Mouse (Mus musculus): ENCODE measurements around the gene Dcxr. TPM values are rescaled to one million over a fixed set of nuclear protein-coding genes. Genes with fewer than 3 reads are reported as not detected.

Dcxr gene
- total RNA-seq, 2 experiments from 2014 or later, result 12.4 to 12.9 TPM

DNA sequence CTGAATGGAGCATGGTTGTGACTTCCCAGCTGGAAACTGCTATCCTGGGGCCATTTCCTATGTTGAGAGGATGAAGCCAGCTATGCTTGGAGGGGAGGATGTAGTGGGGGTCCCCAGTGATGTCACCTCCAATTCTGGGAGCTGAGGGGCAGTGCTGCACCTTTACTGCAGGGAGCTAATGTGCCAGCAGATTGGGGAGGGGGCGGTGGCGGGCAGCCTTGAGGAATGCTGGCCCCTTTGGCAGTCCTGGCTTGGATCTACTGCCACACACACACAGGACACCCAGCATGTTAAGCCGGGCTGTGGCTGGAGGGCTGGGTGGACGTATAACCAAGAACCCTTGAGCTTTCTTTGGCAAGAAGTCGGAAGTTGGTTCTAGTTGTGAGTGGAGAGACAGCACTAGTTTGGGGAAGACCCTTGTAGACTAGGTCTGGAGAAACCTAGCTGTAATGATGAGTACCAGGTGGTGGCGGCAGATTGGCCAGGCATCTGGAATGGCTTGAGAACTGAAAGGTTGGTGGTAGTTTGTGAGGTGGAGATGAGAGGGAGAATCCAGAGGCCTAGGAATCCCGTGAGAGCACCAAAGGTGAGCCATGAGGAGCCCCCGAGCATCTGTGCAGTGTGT lies 15.0 kb downstream of the Dcxr start:
- DNase-seq (ENCODE audit: extremely low spot score in 1 of 2, low spot score in 1 of 2), result no peak

DNA sequence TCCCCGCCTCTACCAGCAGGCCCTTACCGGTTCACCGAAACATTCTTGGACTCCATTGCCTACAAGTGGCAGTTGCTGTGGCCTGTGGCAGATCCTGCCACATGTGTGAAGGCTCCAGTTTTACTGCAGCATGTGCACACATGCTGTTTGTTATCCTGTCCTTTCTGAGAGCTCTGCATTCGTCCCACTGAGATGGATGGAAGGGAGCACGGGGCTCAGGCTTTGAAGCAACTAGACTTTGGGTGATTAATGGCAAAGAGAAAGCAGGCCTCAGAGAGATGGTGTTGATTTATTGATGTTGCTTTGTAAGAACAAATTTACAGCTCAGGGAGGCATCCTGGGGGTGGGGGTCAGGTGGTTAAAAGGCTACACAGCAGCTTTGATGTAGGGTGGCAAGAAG lies 16.4 kb downstream of the Dcxr start:
- DNase-seq (ENCODE audit: extremely low spot score in 1 of 2, low spot score in 1 of 2), result no peak

DNA sequence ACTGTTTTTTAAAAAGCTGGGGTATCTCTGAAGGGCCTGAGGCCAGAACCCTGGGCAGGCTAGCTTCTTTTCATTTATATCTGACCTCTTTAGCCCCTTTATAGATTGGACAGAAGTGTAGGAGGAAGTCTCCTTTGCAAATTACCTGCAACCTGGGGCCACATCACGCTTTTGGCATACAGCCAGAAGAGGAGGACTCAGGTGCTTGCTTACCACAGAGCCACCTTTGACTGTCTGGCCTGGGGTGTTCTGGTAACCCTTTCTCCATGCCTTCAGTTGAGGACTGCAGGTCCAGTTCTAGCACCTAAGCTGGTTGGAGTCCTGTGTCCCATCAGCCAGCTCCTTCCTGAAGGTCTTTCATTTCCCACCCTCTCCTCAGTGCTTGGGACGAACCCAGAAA lies 17.5 kb downstream of the Dcxr start:
- DNase-seq (ENCODE audit: extremely low spot score in 1 of 2, low spot score in 1 of 2), result no peak

DNA sequence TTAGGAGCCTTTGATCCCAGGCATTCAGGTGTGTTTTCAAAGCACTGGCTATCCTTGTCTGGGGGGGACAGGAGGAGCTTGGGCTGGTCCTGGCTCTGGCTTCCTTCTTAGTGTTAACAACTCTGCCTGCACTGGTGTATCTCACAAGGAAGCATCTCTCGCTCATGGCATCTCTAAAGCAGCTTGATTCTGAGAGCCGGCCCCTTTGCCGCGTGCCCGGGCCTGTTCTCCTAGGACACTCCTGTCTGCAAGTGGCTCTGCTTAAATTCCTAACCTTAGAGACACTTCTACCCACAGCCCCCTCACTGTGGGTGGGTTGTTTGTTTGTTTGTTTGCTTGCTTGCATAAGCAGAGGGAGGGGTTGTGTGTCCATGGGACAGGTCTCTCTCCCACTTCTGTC lies 19.1 kb downstream of the Dcxr start:
- no peak for DNase-seq (ENCODE audit: extremely low spot score in 1 of 2, low spot score in 1 of 2)

DNA sequence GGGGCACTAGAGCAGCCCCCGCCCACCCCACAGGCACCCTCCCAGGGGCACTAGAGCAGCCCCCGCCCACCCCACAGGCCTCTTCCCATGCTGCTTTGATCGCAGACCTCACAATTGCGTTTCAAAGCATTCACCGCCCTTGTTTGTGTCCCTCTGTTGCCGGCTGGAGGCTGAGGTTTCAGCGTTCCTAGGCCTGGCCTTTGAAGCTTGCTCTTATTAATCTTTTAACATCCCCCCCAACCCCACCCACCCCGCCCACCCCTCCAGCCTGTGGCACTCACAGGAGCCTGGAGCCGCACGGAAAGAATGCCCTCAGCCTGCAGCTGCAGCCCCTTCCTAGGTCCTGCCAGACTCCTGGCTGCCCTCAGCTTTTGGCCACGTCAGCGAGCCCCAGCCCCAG lies 19.9 kb downstream of the Dcxr start:
- no peak for DNase-seq (ENCODE audit: extremely low spot score in 1 of 2, low spot score in 1 of 2)

DNA sequence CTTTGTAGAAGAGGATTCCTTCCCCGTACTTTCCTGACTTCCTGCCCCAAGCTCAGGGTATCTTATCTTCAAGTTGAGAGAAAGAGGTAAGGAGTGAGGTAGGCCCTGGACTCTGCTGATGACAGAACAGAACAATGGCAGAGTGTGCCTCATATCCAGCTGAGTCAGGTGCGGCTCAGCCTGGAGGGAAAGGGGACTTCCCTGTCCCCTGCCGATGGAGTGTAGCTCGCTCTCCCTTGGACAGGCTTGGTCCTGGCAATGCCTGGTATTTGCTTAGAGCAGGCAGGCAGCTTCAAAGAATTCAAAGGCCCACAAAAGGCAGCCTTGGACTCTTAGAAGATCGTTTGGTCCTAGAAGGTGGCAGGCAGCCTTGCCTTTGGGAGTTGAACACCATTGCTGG lies 21.0 kb downstream of the Dcxr start:
- DNase-seq (ENCODE audit: extremely low spot score in 1 of 2, low spot score in 1 of 2), result no peak

DNA sequence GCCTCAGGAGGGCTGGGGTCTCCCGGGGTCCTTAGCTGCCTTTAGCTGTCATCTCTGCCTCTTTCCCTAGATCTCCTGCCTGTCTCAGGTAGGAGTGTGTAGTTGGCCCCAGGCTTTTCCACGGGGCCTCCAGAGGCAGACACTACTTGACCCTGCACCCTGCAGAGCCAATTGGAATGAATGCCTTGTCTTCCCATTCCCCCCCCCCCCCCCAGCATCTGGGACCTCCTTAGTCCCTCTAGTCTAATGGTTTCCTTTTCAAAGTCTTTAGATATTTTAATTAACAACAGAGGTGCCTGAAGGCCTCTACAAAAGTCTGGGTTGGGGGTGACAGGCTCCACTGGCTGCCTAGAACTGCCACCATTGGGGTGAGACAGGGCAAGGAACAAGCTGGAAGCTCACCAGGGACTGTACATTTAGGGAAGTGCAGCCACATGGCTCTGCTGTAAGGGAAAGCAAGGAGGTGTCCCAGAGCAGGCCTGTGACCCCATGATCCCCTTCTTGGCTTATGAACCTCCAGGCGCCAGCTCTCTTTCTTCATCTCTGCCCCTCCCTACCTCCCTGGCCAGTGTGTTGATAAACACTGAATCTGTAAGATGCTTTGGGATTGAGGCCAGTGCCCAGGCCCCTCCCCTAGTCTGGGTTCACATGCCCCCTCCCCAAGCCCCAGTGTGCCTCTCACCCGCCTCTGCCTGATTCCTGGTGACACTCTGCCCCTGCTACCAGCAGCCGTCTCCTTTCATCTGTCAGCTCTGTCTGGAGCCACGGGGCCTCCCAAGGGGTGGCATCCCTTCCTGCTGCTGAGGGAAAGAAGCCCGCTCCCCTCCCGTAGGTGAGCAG lies 22.4 kb downstream of the Dcxr start:
- no peak for DNase-seq (ENCODE audit: extremely low spot score in 1 of 2, low spot score in 1 of 2)

DNA sequence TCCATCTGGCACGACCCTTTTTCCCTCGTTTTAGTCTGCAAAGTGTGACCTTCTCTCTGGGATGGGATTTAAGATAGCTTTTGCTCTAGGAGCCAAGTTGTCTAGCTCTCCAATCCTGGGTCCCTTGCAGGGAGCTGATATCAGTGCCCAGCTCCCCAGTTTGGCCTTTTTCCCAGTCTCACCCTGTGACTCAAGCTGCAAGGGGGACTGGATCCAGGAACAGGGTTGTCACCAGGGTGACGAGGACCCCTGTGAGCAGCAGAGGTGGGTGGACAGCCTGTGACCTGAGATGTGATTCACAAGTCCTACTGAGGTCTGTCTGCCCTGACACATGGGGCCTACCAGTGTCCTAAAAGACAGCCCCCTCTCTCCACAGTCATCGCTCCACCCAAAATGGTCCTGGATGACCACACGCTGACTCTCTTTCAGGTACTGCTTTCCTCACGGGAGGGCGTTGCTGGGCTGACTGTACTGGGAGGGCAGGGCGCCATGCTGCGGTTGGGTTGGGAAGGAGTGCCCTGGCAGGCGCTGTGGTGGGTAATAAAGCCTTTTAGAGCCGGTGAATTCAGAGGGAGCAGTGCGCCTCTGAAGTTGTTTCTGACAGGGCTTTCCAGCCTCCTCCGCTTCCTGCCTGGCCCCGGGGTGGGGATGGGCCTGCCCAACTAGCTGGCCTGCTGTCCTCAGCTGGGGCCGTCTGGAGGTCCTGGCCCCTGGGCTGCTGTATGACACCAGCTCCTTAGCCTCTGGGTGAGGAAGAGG lies 23.2 kb downstream of the Dcxr start:
- DNase-seq (ENCODE audit: extremely low spot score in 1 of 2, low spot score in 1 of 2), result no peak

DNA sequence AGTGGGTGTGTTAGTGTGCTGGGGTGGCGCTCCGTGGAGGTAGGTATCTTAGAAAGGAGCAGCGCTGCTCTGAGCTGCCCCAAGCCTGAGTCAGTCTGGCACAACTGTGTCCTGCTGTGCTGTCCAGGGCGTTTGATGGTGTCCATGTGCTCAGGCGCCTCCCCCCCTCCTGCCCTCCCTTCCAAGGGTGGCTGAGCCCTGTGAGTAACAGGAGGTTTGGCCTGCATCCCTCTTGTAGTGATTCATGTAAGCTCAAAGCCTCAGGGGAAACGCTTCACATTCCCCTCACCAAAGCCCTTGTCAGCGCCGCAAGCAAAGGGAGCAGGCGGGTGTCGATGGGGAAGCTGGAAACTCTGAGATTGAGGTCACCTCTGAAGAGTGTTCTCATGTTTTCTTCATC lies 29.3 kb downstream of the Dcxr start:
- DNase-seq (ENCODE audit: extremely low spot score in 1 of 2, low spot score in 1 of 2), result no peak

DNA sequence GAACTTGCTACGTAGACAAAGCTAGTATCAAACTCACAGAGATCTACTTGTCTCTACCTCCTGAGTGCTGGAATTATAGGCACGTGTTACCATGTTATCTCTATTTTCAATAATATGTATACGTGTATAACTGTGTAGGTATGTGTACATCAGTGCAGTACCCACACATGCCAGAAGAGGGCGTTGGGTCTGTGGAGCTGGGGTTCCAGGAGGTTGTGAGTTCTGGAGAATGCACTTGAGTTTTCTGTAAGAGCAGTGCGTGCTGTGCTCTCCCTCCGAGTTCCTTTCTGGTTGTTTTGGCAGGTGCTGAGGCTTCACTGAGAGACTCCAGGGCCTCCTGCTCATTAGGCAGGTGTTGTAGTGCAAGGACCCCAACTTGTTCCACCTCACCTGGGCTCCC lies 30.5 kb downstream of the Dcxr start:
- DNase-seq (ENCODE audit: extremely low spot score in 1 of 2, low spot score in 1 of 2), result no peak

DNA sequence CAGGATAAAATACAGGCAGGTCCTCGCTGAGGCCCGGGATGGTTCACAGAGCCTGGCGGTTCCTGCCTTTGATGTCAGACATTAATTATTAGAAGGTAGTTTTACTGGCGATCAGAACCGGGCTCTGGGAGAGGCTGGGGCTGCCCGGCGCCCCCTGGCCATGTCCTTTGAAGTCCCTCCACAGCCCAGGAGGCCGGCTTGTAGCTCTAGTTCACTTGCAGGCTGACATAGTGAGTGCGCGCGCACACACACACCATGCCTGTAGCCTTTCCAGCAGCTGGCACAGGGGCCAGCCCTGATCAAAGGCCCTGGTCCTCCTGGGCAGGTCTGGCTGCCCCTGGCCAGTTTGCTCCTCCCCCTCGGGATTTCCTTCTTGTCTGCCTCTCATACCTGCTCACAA lies 31.4 kb downstream of the Dcxr start:
- no peak for DNase-seq (ENCODE audit: extremely low spot score in 1 of 2, low spot score in 1 of 2)

DNA sequence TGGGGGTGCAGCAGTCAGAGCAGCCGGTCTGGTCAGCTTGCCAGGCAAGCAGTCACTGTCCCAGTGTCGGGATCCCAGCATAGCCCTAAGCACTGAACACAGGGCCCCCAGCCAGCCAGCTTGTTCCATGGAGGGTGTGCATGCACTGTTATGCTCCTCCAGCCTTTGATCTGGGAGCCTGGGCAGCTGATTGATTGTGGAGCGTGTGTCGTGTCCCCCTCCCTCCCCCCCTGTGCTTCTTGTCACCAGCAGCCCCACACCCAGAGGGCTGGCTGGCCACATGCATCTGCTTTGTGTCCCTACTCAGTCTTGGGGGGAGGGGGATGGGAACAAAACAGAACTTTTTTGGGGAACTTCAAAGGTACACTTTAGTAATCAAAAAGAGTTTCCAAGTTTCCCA lies 31.9 kb downstream of the Dcxr start:
- no peak for DNase-seq (ENCODE audit: extremely low spot score in 1 of 2, low spot score in 1 of 2)

DNA sequence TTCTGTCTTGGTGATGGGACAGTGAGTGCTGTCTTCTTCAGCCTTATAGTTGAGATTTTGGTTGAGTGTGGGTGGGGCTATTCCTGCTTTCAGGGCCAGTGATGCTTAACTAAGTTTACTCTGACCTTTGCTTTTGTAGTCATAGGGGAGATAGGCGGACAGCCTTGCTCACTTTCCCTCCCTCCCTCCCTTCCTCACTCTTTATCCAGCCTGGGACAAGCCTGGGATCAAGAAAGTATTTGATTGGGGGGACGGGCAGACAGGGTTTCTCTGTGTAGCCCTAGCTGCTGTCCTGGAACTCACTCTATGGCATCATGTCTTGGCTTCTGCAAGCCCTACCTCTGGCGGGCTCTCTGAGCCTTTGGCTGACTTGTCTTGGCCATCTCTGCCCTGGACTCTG lies 33.6 kb downstream of the Dcxr start:
- no peak for DNase-seq (ENCODE audit: extremely low spot score in 1 of 2, low spot score in 1 of 2)

DNA sequence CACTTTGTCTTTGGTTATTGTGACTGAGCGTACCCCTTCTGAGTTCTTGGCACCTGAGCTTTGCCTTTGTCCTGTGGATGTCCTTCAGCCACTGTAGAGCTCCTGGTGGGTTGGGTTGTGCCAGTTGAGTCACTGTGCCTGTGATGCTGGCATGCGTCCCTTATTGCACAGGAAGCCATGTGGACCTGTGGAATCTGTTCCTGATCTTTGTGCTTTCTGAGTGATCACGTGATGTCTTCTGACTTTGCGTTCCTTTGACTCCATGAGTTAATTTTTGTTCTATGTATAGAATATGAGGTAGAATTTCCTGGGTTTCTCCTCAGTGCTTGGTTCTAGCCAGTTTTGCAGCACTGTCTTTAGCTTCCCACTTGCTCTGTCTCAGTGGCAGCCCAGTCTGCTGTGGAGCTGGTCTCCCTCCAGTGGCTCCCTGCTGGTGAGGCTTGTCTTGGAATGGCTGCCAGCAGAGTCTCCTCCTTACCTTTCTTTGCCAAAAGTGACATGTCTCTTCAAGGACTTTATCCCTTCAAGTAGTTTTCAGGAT lies 34.5 kb downstream of the Dcxr start:
- no peak for DNase-seq (ENCODE audit: extremely low spot score in 1 of 2, low spot score in 1 of 2)

DNA sequence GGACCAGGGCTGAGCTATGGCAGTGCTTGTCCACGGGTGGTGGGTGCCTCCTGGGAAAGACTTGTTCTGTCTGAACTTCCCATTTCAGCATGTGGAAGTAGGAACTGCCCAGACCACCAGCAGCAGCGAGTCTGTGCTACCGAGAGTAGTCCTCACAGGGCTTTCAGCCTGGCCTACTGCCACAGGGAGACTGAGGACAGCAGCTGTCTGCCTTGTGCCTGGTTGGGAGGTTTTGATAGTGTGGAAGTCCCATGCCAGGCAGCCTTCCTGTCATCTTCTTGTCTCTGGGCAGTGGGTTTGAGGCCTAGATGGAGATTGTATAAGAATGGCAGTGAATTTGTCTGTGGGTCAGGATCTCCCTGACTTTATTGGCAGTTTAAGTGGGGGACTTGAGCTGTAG lies 37.7 kb downstream of the Dcxr start:
- no peak for DNase-seq (ENCODE audit: extremely low spot score in 1 of 2, low spot score in 1 of 2)

DNA sequence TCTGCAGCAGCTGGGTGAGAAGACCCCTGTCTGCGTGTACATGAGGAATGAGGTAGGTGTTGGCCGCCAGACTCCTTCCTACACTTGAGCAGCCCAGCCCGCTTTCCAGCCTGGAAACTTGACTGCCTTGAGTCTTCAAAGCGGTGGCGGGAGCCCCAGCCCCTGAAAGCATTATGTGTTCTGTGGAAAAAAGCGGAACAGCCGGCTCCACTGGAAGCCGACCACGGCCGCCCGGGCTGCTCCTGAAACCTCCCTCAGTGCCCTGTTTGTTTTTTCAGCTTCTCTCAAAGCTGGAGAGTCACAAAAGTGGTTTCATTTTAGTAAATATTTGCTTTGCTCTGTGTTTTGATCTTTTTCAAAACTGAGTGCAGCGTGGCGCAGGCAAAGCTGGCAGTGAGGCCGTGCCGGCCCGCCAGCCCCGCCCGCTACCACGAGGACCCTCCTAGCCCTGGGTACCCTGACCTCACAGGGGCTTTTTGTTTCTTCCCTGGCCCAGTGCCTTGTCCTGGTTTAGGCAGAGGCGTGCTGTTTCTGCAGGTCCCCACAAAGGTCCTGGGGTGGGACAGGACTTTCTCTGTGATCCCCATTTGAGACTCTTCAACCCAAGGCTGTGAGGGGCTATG lies 40.3 kb downstream of the Dcxr start:
- DNase-seq (ENCODE audit: extremely low spot score in 1 of 2, low spot score in 1 of 2), result no peak

DNA sequence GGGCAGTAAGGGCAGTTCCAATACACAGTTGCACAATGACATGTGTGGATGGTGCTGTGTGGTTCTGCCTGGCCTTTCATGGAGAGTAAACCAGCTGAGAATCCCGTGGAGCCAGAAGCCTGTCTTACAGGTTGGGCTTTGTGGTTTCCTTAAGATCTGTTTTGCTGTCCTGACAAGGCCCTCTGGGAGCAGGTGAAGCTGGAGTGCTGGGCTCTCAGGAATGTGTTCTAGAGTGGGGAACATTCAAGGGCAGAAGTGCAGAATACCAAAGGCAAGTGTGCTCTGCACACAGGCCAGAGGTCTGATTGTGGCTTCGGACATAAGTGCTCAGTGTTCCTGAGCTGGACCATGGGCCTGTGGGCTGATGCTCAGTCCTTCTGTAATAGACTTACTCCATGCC lies 42.4 kb downstream of the Dcxr start:
- no peak for DNase-seq (ENCODE audit: extremely low spot score in 1 of 2, low spot score in 1 of 2)

DNA sequence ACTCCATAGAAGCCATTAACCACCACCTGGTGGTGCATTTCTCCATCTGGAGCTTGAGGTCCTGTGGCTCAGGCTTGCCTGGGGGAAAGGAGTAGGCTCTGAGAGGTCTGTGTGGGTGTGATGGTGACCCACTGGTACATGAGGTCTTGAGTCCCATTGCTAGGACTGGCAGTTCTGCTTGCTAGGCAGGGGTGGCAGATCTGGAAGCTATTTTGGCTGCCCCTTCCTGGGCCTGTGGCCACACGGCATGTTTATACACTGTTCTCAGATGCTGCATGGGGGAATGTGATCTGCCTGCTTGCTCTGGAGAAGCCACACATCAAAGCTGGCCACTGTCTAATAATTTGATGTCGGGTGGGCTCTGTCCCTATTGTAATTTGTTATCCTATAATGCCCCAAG lies 43.0 kb downstream of the Dcxr start:
- DNase-seq (ENCODE audit: extremely low spot score in 1 of 2, low spot score in 1 of 2), result no peak

DNA sequence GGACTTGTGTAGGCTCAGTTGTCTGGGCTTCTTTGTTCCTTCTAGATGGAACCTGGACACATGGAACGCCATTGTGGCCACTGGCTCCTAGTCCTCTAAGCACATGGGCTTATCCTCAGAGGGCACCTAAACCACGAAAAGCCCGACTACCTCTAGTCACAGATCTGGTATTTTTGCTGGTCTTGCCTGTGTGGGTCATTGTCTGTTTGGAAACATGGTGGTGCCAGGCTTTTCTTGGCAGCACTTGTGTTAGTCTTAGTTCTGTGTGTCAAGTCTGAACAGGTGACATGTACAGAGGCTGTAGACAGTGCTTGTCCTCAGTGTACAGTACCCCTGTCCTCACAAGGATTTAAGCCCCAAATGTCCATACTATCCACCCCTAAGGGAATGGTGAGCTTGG lies 43.5 kb downstream of the Dcxr start:
- no peak for DNase-seq (ENCODE audit: extremely low spot score in 1 of 2, low spot score in 1 of 2)

DNA sequence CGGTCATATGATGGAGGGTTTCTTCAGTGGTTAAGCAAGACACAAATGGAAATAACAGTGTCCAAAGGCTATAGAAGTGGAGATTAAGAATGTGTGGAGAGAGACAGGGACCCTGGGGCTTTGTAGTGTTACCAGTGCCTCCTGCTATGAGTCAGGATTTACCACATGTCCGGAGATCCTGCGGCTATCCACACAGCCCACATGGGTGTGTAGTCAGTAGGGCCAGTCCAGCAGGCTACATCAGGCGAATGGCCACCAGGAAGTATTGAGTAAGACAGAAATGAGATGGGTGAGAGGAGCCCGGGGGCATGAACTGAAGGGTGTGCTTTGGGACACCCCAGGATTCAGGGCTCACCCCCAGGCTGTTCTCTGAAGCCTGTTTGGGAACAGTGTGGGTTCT lies 44.4 kb downstream of the Dcxr start:
- no peak for DNase-seq (ENCODE audit: extremely low spot score in 1 of 2, low spot score in 1 of 2)

DNA sequence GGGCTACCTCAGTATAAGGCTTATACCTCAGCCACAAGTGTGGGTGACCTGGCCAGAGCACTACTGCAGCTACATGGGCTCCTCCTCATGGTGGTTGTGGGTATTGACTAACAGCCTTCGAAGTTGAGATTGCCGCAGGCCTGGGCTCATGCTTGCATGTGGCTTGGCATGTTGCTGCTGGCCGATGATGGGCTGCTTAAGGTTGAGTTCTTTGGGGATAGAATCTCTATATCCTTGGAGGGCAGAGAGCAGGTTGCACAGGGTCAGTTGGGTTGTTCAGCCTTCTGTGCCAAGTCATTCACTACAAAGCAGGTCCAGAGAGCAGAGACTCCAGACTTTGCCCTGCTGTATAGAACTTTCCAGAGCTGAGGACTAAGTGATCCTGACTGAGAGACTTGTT lies 47.2 kb downstream of the Dcxr start:
- DNase-seq (ENCODE audit: extremely low spot score in 1 of 2, low spot score in 1 of 2), result no peak

Measured in layer of hippocampus, postnatal 25 days (tissue).